In genomic region chr17:32851581-32851980, GRCm38 (mm10) we compare ENCODE assay signal across 21 mouse cellular contexts. TPM values are rescaled to one million over a fixed set of nuclear protein-coding genes. Genes with fewer than 3 reads are reported as not detected.
DNase-seq lines count a peak whose midpoint lies in the region; ATAC-seq and TF ChIP-seq lines count a peak whose summit lies in the region.
"Had no signal": no experiment of that assay in that cellular context is flagged by ENCODE, and none has a peak within 500 bp of the region (broad histone marks: within the 10 kb centered on the region; RNA-seq: fewer than 3 reads in every experiment).

No protein-coding gene starts in this region.

- no peak overlapping the region for H3K4me3 ChIP-seq in forebrain, embryonic 10.5 days
- no peak overlapping the region for H3K4me3 ChIP-seq in forebrain, embryonic 15.5 days
- no peak overlapping the region for H3K4me3 ChIP-seq in kidney, postnatal 0 days (replicated peaks; ENCODE audit: low read depth, low read length)
- no peak overlapping the region for H3K4me3 ChIP-seq in embryonic facial prominence, embryonic 11.5 days (ENCODE audit: low read depth, low read length)
- H3K4me3 ChIP-seq: embryonic facial prominence, embryonic 12.5 days; heart, adult 2 months; heart, embryonic 15.5 days had no signal

- 40% methylated on average over 7 of the region's 7 CpGs for WGBS in forebrain, embryonic 10.5 days
- 18% methylated on average over 7 of the region's 7 CpGs for WGBS in forebrain, embryonic 15.5 days
- WGBS in kidney, postnatal 0 days, result 47% methylated on average over 7 of the region's 7 CpGs
- WGBS in embryonic facial prominence, embryonic 11.5 days, result 52% methylated on average over 7 of the region's 7 CpGs

- no peaks in the 10 kb centered on the region for H3K27me3 ChIP-seq in forebrain, embryonic 10.5 days (ENCODE audit: poor library complexity, severe bottlenecking)
- no peaks in the 10 kb centered on the region for H3K27me3 ChIP-seq in forebrain, embryonic 15.5 days
- no peaks in the 10 kb centered on the region for H3K27me3 ChIP-seq in kidney, postnatal 0 days (ENCODE audit: insufficient read depth, low read length)
- H3K27me3 ChIP-seq in embryonic facial prominence, embryonic 11.5 days (ENCODE audit: control insufficient read depth, insufficient read depth, low read length), result no peaks in the 10 kb centered on the region
- H3K27me3 ChIP-seq: embryonic facial prominence, embryonic 12.5 days; heart, embryonic 15.5 days had no signal

- no peaks in the 10 kb centered on the region for H3K36me3 ChIP-seq in forebrain, embryonic 10.5 days (replicated peaks)
- H3K36me3 ChIP-seq in forebrain, embryonic 15.5 days, result no peaks in the 10 kb centered on the region
- no peaks in the 10 kb centered on the region for H3K36me3 ChIP-seq in kidney, postnatal 0 days (ENCODE audit: insufficient read depth, low read length)
- no peaks in the 10 kb centered on the region for H3K36me3 ChIP-seq in embryonic facial prominence, embryonic 11.5 days (replicated peaks; ENCODE audit: control insufficient read depth, insufficient read depth, low read depth, low read length)
- H3K36me3 ChIP-seq: embryonic facial prominence, embryonic 12.5 days; heart, embryonic 15.5 days had no signal

- no peak for TF ChIP-seq CTCF in kidney, postnatal 0 days (IDR thresholded peaks at IDR 0.05; ENCODE audit: low read depth)

- no peak overlapping the region for H3K4me2 ChIP-seq in forebrain, embryonic 15.5 days (replicated peaks)
- no peak overlapping the region for H3K4me2 ChIP-seq in kidney, postnatal 0 days (ENCODE audit: low read length)
- no peak overlapping the region for H3K4me2 ChIP-seq in embryonic facial prominence, embryonic 11.5 days (ENCODE audit: low read depth, low read length)
- H3K4me2 ChIP-seq: embryonic facial prominence, embryonic 12.5 days; heart, embryonic 11.5 days; heart, embryonic 15.5 days had no signal

- peak; percentile 21 for DNase-seq in forebrain, embryonic 10.5 days (ENCODE audit: extremely low spot score, low spot score)
- DNase-seq in kidney, postnatal 0 days (ENCODE audit: low spot score), result peak; percentile 43
- no peak for DNase-seq in kidney, postnatal 14 days
- peak; percentile 29 for DNase-seq in embryo, embryonic 10.5 days (ENCODE audit: low spot score)
- DNase-seq in embryonic facial prominence, embryonic 11.5 days (ENCODE audit: low spot score), result peak; percentile 13
- no peak for DNase-seq in B cell, adult 2 months
- DNase-seq: adrenal gland, adult 2 months; adrenal gland, postnatal 25 days; cerebellum, adult 2 months; cerebellum, postnatal 10 days; forebrain, postnatal 0 days; gastrocnemius, postnatal 14 days; heart, adult 2 months; heart, postnatal 14 days; kidney, adult 18-20 months had no signal

- no peak for ATAC-seq in forebrain, embryonic 15.5 days (replicated peaks)
- no peak for ATAC-seq in kidney, postnatal 0 days (replicated peaks; ENCODE audit: low FRiP score, low read depth)
- 0 out of 2 replicates have a peak, but pooled peaks have one; percentile 18 for ATAC-seq in embryonic facial prominence, embryonic 11.5 days (replicated peaks; ENCODE audit: insufficient number of reproducible peaks, low FRiP score, low TSS enrichment, low read depth)
- ATAC-seq in inflammation-experienced regulatory T-cells, adult 6 months, result no peak
- ATAC-seq: forebrain, postnatal 0 days; hindbrain, embryonic 16.5 days had no signal

- H3K9ac ChIP-seq in forebrain, embryonic 15.5 days (replicated peaks), result no peak overlapping the region
- H3K9ac ChIP-seq in kidney, postnatal 0 days (ENCODE audit: low read depth, low read length), result no peak overlapping the region
- H3K9ac ChIP-seq in embryonic facial prominence, embryonic 11.5 days (replicated peaks; ENCODE audit: low read length), result no peak overlapping the region
- H3K9ac ChIP-seq: embryonic facial prominence, embryonic 12.5 days; forebrain, postnatal 0 days; heart, embryonic 15.5 days had no signal

- no peaks in the 10 kb centered on the region for H3K9me3 ChIP-seq in forebrain, embryonic 10.5 days
- H3K9me3 ChIP-seq in forebrain, embryonic 15.5 days, result no peaks in the 10 kb centered on the region
- no peaks in the 10 kb centered on the region for H3K9me3 ChIP-seq in kidney, postnatal 0 days (replicated peaks; ENCODE audit: low read length)
- no peaks in the 10 kb centered on the region for H3K9me3 ChIP-seq in embryonic facial prominence, embryonic 11.5 days (replicated peaks; ENCODE audit: control insufficient read depth, low read length)
- H3K9me3 ChIP-seq: embryonic facial prominence, embryonic 12.5 days; heart, embryonic 15.5 days had no signal

- peak overlapping the region; percentile 76 for H3K27ac ChIP-seq in forebrain, embryonic 10.5 days
- no peak overlapping the region for H3K27ac ChIP-seq in forebrain, embryonic 15.5 days (replicated peaks)
- no peak overlapping the region for H3K27ac ChIP-seq in kidney, postnatal 0 days
- no peak overlapping the region for H3K27ac ChIP-seq in embryonic facial prominence, embryonic 11.5 days (replicated peaks; ENCODE audit: low read depth, low read length)
- H3K27ac ChIP-seq: embryonic facial prominence, embryonic 12.5 days; heart, adult 2 months; heart, embryonic 15.5 days had no signal

- H3K4me1 ChIP-seq in forebrain, embryonic 10.5 days, result peaks cover 10% of the 10 kb centered on the region
- H3K4me1 ChIP-seq in forebrain, embryonic 15.5 days, result no peaks in the 10 kb centered on the region
- no peaks in the 10 kb centered on the region for H3K4me1 ChIP-seq in kidney, postnatal 0 days (replicated peaks; ENCODE audit: insufficient read depth, low read length)
- H3K4me1 ChIP-seq in embryonic facial prominence, embryonic 11.5 days (ENCODE audit: control insufficient read depth, insufficient read depth, low read length), result no peaks in the 10 kb centered on the region
- H3K4me1 ChIP-seq: embryonic facial prominence, embryonic 12.5 days; heart, embryonic 15.5 days had no signal

RNA-seq across cellular contexts. Expression of gene Zfp799, which starts 21.5 kb away (rescaled TPM):
- 14.2 and 14.7 TPM in 2 replicates for polyA plus RNA-seq in forebrain, embryonic 10.5 days (2016; fragmentation: Nextera tagmentation; extraction: Ambion mirVana)
- 22.8 and 23.6 TPM in 2 replicates for polyA plus RNA-seq in forebrain, embryonic 15.5 days (2015; fragmentation: Nextera tagmentation; extraction: Ambion mirVana)
- polyA plus RNA-seq in kidney, postnatal 0 days (2015; fragmentation: Nextera tagmentation; extraction: Ambion mirVana), result 9.4 and 9.8 TPM in 2 replicates
- 17.1 and 23.5 TPM in 2 replicates for polyA plus RNA-seq in embryonic facial prominence, embryonic 11.5 days (2014; fragmentation: Nextera tagmentation; extraction: Ambion mirVana)
- polyA plus RNA-seq in inflammation-experienced regulatory T-cells, adult 6 months (2017; shearing (Covaris generic)), result 1 to 10 TPM; 5.2 to 8.0 (median 7.6) TPM

RNA-seq across cellular contexts. Expression of gene Zfp870, which starts 39.9 kb away (rescaled TPM):
- 7.4 and 8.6 TPM in 2 replicates for polyA plus RNA-seq in forebrain, embryonic 10.5 days (2016; fragmentation: Nextera tagmentation; extraction: Ambion mirVana)
- 9.2 and 10.6 TPM in 2 replicates for polyA plus RNA-seq in forebrain, embryonic 15.5 days (2015; fragmentation: Nextera tagmentation; extraction: Ambion mirVana)
- 6.9 and 7.5 TPM in 2 replicates for polyA plus RNA-seq in kidney, postnatal 0 days (2015; fragmentation: Nextera tagmentation; extraction: Ambion mirVana)
- 11.7 and 12.3 TPM in 2 replicates for polyA plus RNA-seq in embryonic facial prominence, embryonic 11.5 days (2014; fragmentation: Nextera tagmentation; extraction: Ambion mirVana)
- 10 to 100 TPM in 2 of 3 experiments, 1 to 10 TPM in 1; 9.1 to 12.9 (median 10.7) TPM for polyA plus RNA-seq in inflammation-experienced regulatory T-cells, adult 6 months (2017; shearing (Covaris generic))

RNA-seq across cellular contexts. Expression of gene Zfp811, which starts 41.9 kb away (rescaled TPM):
- polyA plus RNA-seq in forebrain, embryonic 10.5 days (2016; fragmentation: Nextera tagmentation; extraction: Ambion mirVana), result 18.1 and 19.2 TPM in 2 replicates
- polyA plus RNA-seq in forebrain, embryonic 15.5 days (2015; fragmentation: Nextera tagmentation; extraction: Ambion mirVana), result 40.9 TPM in 2 replicates
- polyA plus RNA-seq in kidney, postnatal 0 days (2015; fragmentation: Nextera tagmentation; extraction: Ambion mirVana), result 0.64 and 0.99 TPM in 2 replicates
- 11.5 and 13.2 TPM in 2 replicates for polyA plus RNA-seq in embryonic facial prominence, embryonic 11.5 days (2014; fragmentation: Nextera tagmentation; extraction: Ambion mirVana)
- under 1 TPM in 2 of 3 experiments, not detected in 1; 0.52 to 0.62 TPM for polyA plus RNA-seq in inflammation-experienced regulatory T-cells, adult 6 months (2017; shearing (Covaris generic))

Comparison
In these comparisons a context has a peak if more than half of its experiments do, and no peak if none do; other contexts are left out.
1. DNase-seq: peak in forebrain, embryonic 10.5 days (single experiment), kidney, postnatal 0 days (single experiment), embryo, embryonic 10.5 days (single experiment) and embryonic facial prominence, embryonic 11.5 days (single experiment); none in kidney, postnatal 14 days (single experiment) and B cell, adult 2 months (0 of 2).